Mouse (Mus musculus) right cerebral cortex, postnatal 25 days (tissue): ENCODE results near the gene Eif3j1.
A peak's percentile ranks its signal among the peaks of the same experiment; 100 is the strongest.
"Not testable (repeated sequence)": the region's sequence is repeated elsewhere in the genome, so short reads cannot be mapped to it uniquely, and the experiment has no call there.

ENCODE experiments used
- DNase-seq: peaks from one replicate; pipeline ENCODE4 v3.0.0; 2022

Gene Eif3j1

DNA sequence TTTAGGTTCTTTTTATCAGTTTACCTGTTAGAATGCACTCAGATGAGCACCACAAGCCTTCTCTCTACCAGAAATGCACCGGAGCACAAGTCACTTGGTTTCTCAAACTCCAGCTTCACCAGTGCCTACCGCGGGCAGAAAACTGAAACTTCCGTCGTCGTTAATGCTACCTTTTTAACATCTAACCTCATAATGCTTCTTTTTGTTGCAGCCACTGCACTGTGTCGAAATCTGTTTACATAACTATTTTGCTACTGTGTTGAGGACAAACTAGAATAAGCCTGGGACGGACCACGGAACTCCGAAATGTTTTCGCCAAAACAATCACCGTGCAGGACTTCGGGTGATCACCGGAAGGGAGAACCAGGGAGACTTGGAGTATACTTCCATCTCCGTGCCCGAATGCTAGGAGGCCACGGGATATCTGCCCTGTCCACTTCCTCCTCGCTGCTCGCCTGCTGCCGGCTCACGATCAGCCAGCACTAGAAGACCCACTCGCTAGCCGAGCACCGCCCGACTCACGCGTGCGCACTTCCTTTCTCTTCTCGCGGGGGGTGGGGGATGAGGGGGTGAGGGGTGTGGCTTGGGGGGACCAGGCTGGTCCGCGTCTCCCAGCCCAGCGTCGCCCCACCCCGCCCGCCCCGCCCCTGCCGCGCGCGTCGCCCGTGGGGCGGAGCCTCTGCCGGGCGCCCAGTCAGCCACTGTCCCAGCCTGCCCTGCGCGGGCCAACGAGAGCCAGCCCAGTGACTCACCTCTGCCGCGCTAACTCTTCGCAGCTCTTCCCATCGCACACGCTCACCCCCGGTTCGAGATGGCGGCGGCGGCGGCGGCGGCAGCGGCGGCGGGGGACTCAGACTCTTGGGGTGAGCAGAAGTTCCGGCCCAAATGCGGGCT is at the start of gene Eif3j1:
TSS of gene Eif3j1 (plus strand) at position 685 of the 894 bp plus-strand sequence.
- peak; percentile 90 for DNase-seq

DNA sequence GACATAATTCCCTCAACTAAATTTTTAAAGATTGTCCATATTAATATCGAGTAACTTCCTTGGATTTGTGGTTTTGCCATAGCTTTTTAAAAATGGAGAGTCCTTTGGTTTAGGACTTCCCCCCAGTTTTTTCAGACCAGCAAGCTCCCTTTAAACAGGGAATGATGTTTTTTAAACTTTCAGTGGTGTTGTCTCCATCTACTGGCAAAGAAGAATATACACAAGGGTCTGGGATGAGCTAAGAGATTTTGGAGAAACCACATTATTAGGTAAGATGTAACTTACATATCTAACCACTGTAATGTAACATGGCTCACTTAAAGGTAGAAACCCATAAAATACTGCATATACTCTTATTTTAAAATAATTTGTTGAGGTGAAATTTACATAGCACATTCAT is 32.6 kb upstream of the Eif3j1 start:
- no peak for DNase-seq

- DNase-seq: no peak
Measured at GRCm38 (mm10) chr2:122008832-122009231, 19.5 kb upstream of the Eif3j1 start.

GRCm38 (mm10) chr2:122011441-122011840 is 16.9 kb upstream of the Eif3j1 start:
- no peak for DNase-seq

- DNase-seq: no peak
Measured at GRCm38 (mm10) chr2:122018705-122019104, 9.6 kb upstream of the Eif3j1 start.

- no peak for DNase-seq
Measured at GRCm38 (mm10) chr2:122022284-122022683, 6.1 kb upstream of the Eif3j1 start.

DNA sequence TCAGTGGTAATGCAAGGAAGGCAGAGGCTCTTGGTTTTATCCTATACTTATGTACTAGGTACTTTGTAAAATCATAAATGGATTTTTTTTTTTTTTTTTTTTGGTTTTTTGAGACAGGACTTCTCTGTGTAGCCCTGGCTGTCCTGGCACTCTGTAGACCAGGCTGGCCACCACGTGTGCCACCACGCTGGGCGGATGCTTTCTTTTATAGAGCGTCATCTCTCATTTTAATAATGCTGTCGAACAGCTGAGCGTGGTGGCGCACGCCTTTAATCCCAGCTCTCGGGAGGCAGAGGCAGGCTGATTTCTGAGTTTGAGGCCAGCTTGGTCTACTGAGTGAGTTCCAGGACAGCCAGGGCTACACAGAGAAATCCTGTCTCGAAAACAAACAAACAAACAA is 1.3 kb upstream of the Eif3j1 start:
- DNase-seq: not testable (repeated sequence)

- no peak for DNase-seq
Measured at GRCm38 (mm10) chr2:122028756-122029700, 682 bp downstream of the Eif3j1 start.

DNA sequence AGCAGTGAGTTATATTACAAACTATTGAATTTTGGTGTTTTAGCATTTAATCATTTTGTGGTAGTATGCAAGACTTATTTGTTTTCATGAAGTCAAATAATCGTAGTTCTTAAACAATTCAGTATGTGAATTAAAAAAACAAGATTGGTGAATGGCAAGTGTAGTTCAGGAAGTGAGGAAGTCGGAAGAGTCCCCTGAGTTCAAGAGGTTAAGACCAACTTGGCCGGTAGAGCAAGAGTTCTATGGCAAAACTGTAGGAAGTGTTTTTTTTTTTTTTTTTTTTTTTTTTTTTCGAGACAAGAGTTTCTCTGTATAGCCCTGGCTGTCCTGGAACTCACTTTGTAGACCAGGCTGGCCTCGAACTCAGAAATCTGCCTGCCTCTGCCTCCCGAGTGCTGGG is 3.6 kb downstream of the Eif3j1 start:
- no peak for DNase-seq

DNA sequence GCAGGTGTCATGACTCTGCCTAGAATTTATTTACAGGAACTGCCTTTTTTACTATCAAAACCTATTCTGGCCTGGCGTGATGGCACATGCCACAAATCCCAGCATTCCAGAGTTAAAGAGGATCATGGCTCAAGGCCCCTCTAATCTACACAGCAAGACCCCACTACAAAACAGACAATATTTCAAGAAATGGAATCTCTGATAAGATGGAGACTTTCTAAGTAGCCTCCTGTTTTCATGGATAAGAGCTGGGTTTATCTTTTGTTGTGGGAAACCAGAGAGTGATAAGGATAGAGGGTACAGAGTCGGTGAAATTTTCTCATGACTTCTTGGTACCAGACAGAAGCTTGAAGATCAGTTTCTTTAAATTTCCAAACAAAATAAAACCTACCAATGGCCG is 7.7 kb downstream of the Eif3j1 start:
- DNase-seq: no peak

- no peak for DNase-seq
Measured at GRCm38 (mm10) chr2:122043926-122044325, 15.6 kb downstream of the Eif3j1 start.

DNA sequence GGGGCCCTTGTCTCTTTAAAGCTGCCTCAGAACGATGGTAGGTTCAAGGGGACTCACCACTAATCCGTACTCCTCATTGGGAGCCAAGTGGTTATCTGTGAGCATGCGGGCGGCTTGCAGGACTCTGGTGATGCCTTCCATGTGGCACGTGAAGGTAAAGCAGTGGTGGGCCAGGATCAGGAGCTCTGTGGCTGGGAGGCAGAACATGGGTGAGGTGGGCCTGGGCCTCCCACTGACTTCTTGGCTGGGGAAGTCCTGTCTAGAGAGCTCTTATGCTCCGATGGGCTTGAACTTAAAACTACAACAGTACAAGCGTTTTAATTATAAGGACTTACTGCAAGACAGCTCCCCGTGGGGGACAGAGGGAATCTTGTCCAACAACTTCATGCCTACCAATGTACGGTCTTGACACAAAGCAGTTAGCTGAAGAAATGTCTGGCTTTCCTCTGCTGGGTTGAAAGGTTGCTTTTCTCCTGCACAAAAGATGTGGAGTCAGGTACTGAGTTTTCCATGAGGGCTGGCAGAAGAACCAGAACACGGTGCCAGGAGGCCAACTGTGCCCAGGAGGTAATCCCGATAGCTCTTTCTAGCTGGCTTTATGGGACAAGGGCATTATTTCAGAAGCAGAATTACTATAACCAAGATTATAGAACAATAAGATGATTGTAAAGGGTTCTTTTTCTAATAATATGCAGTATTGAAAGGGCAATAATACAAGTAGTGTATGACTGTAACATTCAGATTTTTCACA is 31.2 kb downstream of the Eif3j1 start:
- no peak for DNase-seq

GRCm38 (mm10) chr2:122065200-122065969 is 37.0 kb downstream of the Eif3j1 start:
- no peak for DNase-seq

DNA sequence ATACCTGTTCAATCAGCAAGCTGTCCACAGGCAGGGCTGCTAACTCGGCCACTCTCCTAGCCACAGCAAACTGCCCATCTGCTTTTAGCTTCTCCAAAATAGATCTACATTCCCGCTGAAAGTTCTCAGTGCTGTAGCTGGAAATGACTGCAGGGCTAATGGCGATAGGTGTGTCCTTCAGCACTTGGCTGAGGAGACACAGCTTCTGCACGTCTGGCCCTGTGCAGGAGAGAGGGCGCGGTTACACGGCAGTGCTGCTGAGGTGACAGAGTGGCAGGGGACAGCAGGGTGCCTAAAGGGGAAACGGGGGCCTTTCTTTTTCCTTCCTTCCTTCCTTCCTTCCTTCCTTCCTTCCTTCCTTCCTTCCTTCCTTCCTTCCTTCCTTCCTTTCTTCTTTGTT is 37.9 kb downstream of the Eif3j1 start:
- DNase-seq: no peak

DNA sequence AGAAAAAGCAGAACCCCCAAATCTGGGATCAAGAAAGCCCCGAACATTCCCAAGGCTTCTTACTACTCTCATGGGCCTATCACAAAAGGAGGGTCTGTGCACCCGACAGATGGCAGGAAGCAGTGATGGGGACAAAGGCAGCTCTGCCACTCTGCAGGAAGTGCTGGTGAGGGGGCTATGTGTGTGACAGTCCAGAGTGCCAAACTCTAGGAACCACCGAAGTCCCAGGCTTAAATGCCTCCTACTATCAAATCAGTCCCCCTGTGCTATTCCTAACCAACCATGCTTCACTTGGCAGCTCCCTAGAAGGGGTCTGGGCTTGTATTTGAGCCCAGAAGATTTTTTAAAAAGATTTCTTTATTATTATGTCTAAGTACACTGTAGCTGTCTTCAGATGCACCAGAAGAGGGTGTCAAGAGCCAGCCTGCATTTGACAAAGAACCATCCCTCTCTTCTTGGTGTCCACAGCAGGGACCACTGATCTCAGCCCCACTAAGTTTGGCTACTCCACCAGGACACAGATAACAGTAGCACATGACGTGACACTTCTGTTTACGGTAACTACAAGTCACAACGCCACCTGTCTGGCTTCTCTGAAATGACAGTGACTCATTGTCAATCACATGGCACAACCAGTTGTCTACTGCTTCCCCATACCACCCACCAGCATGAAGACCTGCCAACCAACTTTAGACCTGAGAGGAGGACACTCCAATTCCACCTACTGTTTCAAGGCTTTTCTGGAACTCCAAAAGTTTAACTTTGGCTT is 41.0 kb downstream of the Eif3j1 start:
- DNase-seq: no peak

DNA sequence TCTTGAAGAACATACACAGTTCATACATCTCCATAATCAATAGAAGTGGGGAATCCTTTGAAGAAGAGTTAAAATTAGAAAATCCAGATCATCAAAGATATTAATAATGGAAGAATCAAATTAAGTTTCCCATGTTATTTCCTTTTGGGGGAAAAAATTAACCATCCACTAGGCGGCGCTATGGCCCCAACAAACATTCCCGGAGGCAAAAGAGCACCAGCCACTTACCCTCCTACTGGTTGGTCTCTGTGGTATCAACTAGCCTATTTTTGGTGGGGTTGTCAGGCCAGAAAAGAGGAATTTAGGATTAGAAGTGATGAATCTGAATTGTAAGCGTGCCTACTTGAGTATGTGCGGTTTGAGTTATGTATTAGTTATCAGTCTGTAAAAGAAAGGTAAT is 41.6 kb downstream of the Eif3j1 start:
- no peak for DNase-seq

DNA sequence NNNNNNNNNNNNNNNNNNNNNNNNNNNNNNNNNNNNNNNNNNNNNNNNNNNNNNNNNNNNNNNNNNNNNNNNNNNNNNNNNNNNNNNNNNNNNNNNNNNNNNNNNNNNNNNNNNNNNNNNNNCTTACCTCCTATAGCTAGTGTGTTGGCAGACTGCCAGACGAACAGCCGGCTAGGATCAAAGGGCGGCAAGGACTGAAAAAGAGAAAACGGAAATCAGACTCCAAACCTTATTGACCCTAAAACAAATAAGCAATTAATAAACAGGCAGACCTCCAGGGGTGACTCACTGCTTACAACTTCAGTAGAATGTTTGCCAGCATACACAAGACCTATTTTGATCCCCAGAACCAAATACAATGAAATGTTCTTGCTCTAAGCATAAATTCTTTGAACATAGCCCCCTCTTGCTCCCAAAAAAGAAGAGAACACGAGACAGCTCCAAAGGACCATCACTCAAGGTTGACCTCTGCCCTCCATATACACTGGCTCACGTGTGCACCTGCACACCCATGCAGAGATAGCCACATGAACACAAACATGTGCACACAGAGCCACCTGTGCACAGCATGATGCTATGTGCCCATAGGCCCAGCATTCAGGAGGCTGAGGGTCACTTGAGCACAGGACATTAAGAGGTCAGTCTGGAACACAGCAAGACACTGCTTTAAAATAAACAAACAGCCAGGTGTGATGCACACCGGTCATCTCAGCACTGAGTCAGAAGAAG is 53.5 kb downstream of the Eif3j1 start:
- no peak for DNase-seq

DNA sequence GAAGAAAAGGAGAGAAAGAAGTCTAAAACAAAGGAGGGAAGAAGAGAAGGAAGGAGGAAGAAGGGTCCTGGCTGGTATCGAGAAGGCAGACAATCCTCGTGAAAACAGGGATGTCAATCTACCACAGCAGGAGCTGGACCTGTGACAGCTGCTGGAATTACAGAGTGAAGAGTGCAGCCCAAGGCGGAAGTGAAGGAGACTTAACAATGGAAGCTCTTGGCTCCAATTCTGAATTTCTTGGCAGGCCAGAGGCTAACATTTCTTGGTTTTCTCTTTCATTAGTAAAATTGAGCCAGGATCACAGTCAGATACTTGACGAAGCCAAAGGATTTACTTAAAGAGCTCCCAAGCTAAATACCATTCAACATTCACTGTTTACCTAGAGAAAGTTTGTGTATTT is 58.1 kb downstream of the Eif3j1 start:
- DNase-seq: no peak

- no peak for DNase-seq
Measured at GRCm38 (mm10) chr2:122093844-122094243, 65.5 kb downstream of the Eif3j1 start.

GRCm38 (mm10) chr2:122097686-122098085 is 69.3 kb downstream of the Eif3j1 start:
- not testable (repeated sequence) for DNase-seq

- DNase-seq: no peak
Measured at GRCm38 (mm10) chr2:122102070-122102469, 73.7 kb downstream of the Eif3j1 start.
